Mouse (Mus musculus): ENCODE measurements around the gene Dhx34.

DNA sequence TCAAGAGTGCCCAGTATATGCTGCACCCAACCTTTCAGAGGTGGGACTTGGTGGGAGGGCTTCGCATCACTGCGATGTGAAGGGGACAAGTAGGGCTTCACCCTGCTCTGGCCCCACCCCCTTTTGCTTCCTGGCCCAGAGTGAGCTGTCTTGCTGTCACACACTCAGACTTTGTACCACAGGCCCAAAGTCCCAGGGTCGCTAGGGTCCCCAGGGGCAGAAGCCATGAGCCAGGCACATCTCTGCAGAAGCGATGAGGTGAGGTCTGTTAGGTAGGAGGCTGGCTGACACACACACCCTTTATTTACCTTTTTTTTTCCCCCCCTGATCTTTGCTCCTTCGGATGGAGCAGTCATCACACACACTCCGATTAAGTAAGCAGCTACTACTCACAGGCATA, 8.6 kb downstream of the Dhx34 start:
- no peak for TF ChIP-seq CTCF (IDR thresholded peaks at IDR 0.05; ENCODE audit: low read depth)
- no peak for TF ChIP-seq EP300 (IDR thresholded peaks at IDR 0.05; ENCODE audit: low read depth)
